Mouse (Mus musculus): Measurements from ENCODE around the gene Sspn.

Gene Sspn

GRCm38 (mm10) chr6:145934001-145934696 lies 2.7 kb downstream of the Sspn start:
- in situ Hi-C loops (cut with MboI, MseI): no loop called here

- in situ Hi-C loops (cut with MboI, MseI): no loop called here
Observed at GRCm38 (mm10) chr6:145934697-145935240, 3.3 kb downstream of the Sspn start.

GRCm38 (mm10) chr6:145935912-145936311 lies 4.5 kb downstream of the Sspn start:
- in situ Hi-C loops (cut with MboI, MseI): no loop called here

DNA sequence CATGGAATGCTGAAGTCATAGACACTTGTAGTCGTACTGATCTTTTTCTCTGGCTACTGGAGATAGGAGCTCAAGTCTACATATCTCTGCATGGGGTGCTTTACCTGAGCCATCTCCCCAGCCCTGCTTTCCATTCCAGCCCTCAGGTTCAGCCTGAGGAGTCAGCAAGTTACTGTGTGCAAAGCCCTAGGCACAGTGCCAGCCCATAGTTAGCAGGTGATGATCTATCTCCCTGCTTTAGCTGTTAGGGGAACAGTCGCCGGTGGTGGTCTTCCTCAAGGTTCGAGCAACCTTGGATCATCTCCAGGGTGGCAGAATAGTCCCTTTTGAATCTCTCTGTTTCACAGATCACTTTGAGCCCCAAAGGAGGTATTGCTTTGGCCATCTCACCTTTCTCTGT lies 5.1 kb downstream of the Sspn start:
- in situ Hi-C loops (cut with MboI, MseI): no loop called here

DNA sequence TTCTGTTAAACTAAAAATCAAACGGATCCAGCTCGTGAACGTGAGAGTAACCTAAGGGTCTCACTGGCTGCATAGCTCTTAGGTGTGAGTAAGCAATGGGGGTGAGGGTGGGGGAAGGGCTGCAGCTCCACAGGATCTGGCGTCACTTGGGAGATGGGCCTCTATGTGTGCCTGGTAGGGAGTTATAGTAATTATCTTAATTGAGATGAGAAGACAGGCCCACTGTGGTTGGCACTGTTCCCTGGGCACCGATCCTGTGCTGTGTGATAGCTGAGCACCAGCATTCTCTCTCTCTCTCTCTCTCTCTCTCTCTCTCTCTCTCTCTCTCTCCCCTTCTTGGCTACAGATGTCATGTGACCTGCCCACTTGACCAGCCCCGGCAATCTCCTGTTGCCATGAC lies 9.4 kb downstream of the Sspn start:
- in situ Hi-C loops (cut with MboI, MseI): no loop called here

DNA sequence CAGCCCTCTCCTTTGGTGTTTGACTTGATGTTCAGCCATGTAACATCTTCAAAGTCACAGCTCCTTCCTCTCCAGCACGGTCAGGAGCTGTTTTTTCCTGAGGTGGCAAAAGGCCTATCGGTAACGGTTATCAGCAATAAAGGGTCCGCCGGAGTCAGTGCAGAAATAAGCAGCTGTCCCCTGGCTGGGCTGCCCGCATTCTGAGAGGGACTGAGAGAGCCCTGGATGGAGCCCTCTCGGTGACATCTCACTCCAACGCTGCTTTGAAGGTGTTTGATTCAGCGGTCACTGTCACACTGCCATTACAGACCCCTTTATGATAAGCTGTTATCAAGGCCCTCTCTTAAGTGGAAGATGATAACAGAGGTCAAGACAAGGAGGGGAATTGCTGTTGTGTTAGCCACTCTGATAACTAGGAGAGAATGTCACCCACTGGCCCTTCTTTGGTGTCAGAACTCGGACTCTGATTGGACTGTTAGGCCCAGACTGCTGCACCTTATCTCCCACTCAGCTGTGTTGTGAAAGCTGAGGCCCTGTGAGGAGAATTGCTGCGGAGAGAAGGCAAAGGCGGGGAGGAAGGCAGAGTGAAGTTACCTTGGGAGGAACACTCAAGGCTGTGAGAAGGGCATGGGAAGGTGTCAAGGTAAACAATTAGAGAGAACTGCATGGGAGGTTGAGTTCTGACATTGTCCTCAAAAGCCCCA lies 11.0 kb downstream of the Sspn start:
- in situ Hi-C loops (cut with MboI, MseI): no loop called here

- in situ Hi-C loops (cut with MboI, MseI): no loop called here
Observed at GRCm38 (mm10) chr6:145943414-145943813, 12.0 kb downstream of the Sspn start.

- in situ Hi-C loops (cut with MboI, MseI): no loop called here
Observed at GRCm38 (mm10) chr6:145945700-145946344, 14.4 kb downstream of the Sspn start.

- in situ Hi-C loops (cut with MboI, MseI): no loop called here
Observed at GRCm38 (mm10) chr6:145949049-145949448, 17.6 kb downstream of the Sspn start.

DNA sequence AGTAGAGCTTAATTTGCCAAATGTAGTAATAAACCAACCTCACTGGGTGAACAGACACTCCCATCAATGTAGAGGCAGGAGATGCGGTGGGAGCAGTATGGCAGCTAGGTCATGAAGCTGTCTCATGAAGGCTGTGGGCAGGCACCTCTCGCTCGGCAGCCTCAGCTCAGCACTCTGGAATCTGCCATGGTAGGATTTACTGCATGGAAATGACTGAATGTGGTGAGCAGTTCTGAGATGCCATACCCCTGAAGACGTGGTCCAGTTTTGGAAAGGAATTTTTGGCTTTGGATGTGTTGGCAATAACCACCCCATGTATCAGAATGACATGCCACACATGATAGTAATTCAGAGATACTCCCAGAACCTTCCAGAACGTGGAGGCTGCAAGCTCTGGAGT lies 19.2 kb downstream of the Sspn start:
- in situ Hi-C loops (cut with MboI, MseI): no loop called here

DNA sequence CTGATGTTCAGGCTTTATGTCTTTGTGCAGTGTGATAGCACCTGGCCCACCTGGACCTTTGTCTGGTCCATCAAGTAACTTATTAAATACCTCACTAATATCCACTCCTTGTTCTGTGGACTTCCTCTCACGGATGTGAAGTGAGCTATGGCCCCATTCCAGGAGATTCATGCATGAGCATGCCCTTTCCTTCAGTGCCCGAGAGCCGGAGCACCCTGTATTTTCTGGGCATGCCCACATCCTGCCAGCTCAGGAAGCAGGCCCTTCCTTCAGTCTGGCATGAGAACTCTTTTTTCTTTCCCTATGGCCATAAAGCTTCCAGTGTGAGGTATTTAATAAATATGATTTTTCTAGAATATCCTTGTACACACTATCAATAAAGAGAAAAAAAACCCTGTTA lies 21.2 kb downstream of the Sspn start:
- in situ Hi-C loops (cut with MboI, MseI): no loop called here

- in situ Hi-C loops (cut with MboI, MseI): no loop called here
Observed at GRCm38 (mm10) chr6:145953121-145953896, 21.9 kb downstream of the Sspn start.

DNA sequence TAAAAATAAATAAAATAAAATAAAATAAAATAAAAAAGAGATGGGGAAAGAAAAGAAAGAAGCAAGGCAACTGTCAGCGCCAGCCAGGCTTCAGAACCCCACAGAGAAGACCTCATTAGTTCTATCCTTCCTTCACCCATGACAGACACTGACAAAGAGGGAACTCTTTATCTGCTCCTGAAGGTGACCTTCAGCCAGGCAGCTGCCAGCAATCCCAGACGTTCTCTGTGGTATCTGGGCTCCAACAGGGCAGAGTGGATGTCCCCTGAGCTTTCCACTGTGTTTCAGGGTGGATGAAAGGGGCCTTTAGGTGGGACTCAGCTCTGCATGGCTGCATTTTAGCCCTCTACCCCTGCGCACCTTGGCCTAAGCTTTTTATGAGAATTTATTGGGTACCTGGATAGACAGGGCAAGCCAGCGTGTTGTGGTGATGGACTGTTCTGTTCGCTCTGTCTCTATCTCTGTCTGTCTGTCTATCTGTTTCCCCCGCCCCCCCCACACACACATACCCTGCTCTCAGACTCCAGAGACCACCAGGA lies 26.1 kb downstream of the Sspn start:
- in situ Hi-C loops (cut with MboI, MseI): no loop called here

DNA sequence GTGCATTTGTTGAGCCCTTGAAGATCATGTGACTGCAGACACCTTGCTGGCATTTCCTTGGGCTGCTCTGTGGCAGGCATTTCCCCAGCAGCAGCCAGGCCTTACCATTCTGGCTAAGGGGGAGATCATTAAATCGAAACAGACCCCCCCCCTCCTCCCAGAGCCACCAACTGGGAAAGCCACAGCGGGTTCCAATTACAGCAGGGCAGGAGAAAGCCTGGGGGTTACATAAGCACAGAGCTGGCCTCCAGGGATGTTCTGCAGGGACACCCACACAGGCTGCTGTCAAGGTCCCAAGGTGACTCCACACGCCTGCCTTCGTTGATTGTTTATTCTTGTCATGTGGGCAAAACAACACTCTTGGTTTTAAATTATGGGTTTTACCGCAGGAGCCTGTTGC lies 26.6 kb downstream of the Sspn start:
- in situ Hi-C loops (cut with MboI, MseI): no loop called here

DNA sequence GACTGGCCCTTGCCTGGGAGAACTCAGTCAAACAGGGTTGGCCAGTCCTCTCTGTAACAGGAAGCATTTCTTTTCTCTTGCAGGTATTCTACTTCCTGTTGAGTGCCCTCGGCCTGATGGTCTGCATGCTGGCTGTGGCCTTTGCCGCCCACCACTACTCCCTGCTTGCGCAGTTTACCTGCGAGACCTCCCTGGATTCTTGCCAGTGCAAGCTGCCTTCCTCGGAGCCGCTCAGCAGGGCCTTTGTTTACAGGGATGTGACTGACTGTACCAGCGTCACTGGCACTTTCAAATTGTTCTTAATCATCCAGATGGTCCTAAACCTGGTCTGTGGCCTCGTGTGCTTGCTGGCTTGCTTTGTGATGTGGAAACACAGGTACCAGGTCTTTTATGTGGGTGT lies 29.6 kb downstream of the Sspn start:
- in situ Hi-C loops (cut with MboI, MseI): no loop called here

DNA sequence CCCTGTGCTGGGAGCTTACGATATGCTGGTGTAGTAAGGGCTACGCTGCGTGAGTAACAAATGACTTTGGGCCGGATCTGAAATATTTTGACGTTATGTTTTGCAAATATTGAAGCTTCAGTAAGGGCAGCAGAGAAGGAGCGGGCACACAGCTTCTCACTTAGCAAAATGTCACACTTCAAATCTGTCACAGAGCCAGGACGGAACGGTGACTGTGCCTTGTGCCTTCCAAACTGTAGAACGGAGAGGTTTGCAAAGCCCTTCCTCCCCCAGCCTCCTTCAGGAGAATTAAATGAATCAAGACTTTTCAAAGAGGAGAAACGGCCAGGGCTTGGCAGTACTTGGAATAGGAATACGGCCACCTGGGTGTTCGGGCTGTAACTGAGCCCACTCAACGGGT lies 32.5 kb downstream of the Sspn start:
- in situ Hi-C loops (cut with MboI, MseI): no loop called here

DNA sequence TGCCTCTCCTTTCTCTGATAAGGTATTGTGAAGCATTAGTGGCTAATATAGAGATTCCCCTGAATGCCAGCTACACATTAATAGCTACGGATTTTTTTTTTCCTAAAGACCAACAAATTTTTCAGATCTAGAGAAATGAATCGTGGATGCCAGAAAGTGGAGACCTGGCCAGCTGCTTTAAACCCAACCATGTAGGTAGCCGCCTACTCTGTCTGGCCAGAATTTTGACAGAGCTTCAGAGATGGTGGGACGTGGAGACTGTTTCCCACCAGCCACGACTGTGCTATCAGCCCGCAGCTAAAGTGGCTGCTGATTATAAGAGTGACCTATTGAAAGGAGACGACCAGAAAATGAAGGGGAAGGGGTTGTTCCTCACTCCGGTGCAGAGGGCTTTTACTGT lies 36.3 kb downstream of the Sspn start:
- in situ Hi-C loops (cut with MboI, MseI): no loop called here

DNA sequence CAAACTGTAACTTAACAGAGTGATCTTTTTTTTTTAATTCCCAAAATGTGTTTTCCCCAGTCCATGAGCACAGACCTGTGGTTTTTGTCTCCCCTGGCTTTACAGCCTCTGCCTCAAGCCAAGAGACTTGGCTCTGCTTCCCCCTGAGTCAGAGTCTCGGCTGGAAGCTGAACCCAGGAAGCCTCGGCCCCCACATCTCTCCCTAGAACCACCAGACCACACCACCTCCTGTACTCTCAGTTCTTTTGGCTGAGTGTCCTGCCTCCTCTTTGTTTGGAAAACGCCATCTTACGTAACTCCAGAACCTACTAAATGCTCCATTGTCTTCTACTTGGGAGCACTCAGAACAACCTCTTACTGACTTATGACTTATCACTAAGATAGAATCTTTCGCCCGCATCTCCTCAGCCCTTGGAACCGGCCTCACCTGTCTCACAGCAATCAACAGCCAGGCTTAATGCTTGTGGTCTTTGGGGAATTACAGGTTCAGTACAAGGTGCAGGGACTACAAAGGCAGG lies 36.9 kb downstream of the Sspn start:
- in situ Hi-C loops (cut with MboI, MseI): no loop called here

GRCm38 (mm10) chr6:145968821-145969220 lies 37.4 kb downstream of the Sspn start:
- in situ Hi-C loops (cut with MboI, MseI): no loop called here

- in situ Hi-C loops (cut with MboI, MseI): no loop called here
Observed at GRCm38 (mm10) chr6:145969572-145969971, 38.1 kb downstream of the Sspn start.

- in situ Hi-C loops (cut with MboI, MseI): no loop called here
Observed at GRCm38 (mm10) chr6:145972107-145972506, 40.7 kb downstream of the Sspn start.
